Mouse (Mus musculus) fat pad, adult 2 months (tissue): ENCODE results near the gene Btg3.
"Not testable (repeated sequence)": the region's sequence is repeated elsewhere in the genome, so short reads cannot be mapped to it uniquely, and the experiment has no call there.

Experiments
- DNase-seq: peaks from one replicate; pipeline ENCODE4 v3.0.0-alpha.2; 2011; ENCODE audit warnings: low read depth, low spot score; ENCODE audit errors: extremely low read depth

The Btg3 gene

GRCm38 (mm10) chr16:78376745-78377570, at the start of gene Btg3:
TSS of gene Btg3 (minus strand) at chr16:78377192.
- DNase-seq, result peak; percentile 21

GRCm38 (mm10) chr16:78417733-78418132, 40.7 kb upstream of the Btg3 start:
- no peak for DNase-seq

GRCm38 (mm10) chr16:78416500-78416899, 39.5 kb upstream of the Btg3 start:
- DNase-seq, result no peak

GRCm38 (mm10) chr16:78409991-78410390, 33.0 kb upstream of the Btg3 start:
- DNase-seq, result no peak

- DNase-seq, result no peak
Observed at GRCm38 (mm10) chr16:78407855-78408254, 30.9 kb upstream of the Btg3 start.

GRCm38 (mm10) chr16:78406657-78407056, 29.7 kb upstream of the Btg3 start:
- no peak for DNase-seq

GRCm38 (mm10) chr16:78402316-78402715, 25.3 kb upstream of the Btg3 start:
- DNase-seq, result no peak

GRCm38 (mm10) chr16:78399423-78399822, 22.4 kb upstream of the Btg3 start:
- no peak for DNase-seq

GRCm38 (mm10) chr16:78398734-78399133, 21.7 kb upstream of the Btg3 start:
- DNase-seq, result no peak

- no peak for DNase-seq
Observed at GRCm38 (mm10) chr16:78391354-78391753, 14.4 kb upstream of the Btg3 start.

GRCm38 (mm10) chr16:78389986-78390385, 13.0 kb upstream of the Btg3 start:
- DNase-seq, result no peak

GRCm38 (mm10) chr16:78389122-78389521, 12.1 kb upstream of the Btg3 start:
- DNase-seq, result no peak

GRCm38 (mm10) chr16:78378493-78378892, 1.5 kb upstream of the Btg3 start:
- no peak for DNase-seq

GRCm38 (mm10) chr16:78375821-78376691, 936 bp downstream of the Btg3 start:
- DNase-seq, result no peak

GRCm38 (mm10) chr16:78375222-78375621, 1.8 kb downstream of the Btg3 start:
- no peak for DNase-seq

GRCm38 (mm10) chr16:78373743-78374142, 3.2 kb downstream of the Btg3 start:
- no peak for DNase-seq

GRCm38 (mm10) chr16:78372786-78373185, 4.2 kb downstream of the Btg3 start:
- no peak for DNase-seq

GRCm38 (mm10) chr16:78371491-78372046, 5.4 kb downstream of the Btg3 start:
- DNase-seq, result no peak

- DNase-seq, result not testable (repeated sequence)
Observed at GRCm38 (mm10) chr16:78364554-78364953, 12.4 kb downstream of the Btg3 start.

GRCm38 (mm10) chr16:78361466-78361865, 15.5 kb downstream of the Btg3 start:
- no peak for DNase-seq

- no peak for DNase-seq
Observed at GRCm38 (mm10) chr16:78357757-78358156, 19.2 kb downstream of the Btg3 start.
